Mouse (Mus musculus): ENCODE measurements around the gene Sycp3. TPM values are rescaled to one million over a fixed set of nuclear protein-coding genes. Genes with fewer than 3 reads are reported as not detected.

Gene Sycp3
- total RNA-seq (2023), result not detected

DNA sequence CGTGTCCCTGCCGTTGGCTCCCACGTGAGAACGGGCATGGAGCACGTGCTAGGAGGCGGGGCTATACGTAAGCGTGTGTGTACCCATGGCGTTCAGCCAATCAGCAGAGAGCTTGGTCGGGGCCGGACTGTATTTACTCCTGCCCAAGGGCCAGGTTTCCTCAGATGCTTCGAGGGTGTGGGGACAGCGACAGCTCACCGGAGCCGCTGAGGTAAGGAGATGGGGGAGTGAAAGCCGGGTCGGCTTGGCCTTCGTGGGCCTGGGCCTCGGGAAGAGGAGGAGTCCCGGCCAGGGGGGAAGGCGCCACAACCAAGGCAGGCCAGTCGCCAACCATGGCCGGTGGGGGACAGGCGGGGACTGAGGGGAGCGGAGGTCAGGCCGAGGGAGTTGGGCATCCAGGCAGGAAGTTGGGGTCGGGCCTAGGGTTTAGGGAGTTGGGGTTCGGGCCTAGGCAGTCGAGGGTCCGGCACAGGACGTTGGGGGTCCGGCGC, at the start of gene Sycp3:
Sycp3 (plus strand) TSS at position 68 of the 491 bp plus-strand sequence.

DNA sequence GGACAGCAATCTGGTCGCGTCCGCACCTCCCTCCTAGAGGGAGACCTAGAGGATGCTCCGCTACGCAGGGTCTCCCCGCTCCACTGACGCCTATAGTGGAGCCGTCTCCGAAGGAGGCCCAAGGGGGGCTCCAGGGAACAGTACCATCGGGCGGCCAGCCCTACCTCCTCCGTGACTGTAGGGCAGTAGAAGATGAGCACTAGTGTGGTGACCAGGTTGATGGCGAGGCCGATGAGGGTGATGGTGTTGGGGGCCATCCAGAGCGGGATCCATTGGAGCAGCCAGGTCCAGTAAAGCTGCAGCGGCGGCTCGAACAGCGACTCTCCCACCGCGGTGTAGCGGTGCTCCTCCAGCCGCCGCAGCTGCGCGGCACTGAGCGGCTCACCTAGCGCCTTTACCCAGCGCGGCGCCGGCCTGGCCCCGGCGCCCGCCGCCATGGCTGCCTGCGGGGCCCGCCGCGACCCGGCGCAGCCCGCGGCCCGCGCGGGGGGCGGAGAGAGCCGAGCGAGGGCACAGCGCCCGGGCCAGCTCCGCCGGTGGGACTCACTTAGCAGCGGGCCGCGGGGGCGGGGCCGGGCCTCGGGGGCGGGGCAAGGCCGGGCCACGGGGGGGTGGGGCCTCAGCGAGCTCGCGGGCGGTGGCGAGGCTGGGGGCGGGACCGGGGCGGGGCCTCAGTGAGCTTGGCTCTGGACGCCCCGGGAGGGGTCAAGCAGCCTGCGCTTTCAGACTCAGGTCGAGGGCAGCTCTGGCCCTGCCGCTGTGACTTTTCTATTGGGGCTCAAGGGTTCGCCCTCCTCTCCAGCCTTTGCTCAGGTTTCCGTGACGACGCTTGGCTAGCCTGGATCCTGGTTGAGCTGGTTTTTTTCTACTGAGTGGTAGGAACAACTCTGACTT, 44.3 kb downstream of the Sycp3 start, which contains the start of gene Chpt1:
Chpt1 (minus strand) TSS at position 653 of the 894 bp plus-strand sequence.

Other genes starting within 250 kb of the Sycp3 start
- 10 to 100 TPM; 32.3 to 33.9 TPM for gene Dram1, start 80.5 kb upstream of the Sycp3 start, total RNA-seq (2023)
- 10 to 100 TPM; 25.8 to 33.0 TPM for gene Gnptab, start 80.4 kb upstream of the Sycp3 start, total RNA-seq (2023)
- gene Chpt1, start 44.5 kb downstream of the Sycp3 start, total RNA-seq (2023), result 1 to 10 TPM; 8.2 to 9.9 TPM
- gene Mybpc1, start 145.6 kb downstream of the Sycp3 start, total RNA-seq (2023), result under 1 TPM in 1 of 2 experiments, not detected in 1; 0.18 TPM
- under 1 TPM; 0.62 to 0.79 TPM for gene Spic, start 225.4 kb downstream of the Sycp3 start, total RNA-seq (2023)